Mouse (Mus musculus) left cerebral cortex, adult 9 months (tissue): ENCODE measurements around the gene Ltbp1.

Experiments used
- DNase-seq, 2 experiments: peaks; one replicate each; pipeline ENCODE4 v3.0.0; 2022; ENCODE audit warnings: low spot score in 2 of 2

The Ltbp1 gene

DNA sequence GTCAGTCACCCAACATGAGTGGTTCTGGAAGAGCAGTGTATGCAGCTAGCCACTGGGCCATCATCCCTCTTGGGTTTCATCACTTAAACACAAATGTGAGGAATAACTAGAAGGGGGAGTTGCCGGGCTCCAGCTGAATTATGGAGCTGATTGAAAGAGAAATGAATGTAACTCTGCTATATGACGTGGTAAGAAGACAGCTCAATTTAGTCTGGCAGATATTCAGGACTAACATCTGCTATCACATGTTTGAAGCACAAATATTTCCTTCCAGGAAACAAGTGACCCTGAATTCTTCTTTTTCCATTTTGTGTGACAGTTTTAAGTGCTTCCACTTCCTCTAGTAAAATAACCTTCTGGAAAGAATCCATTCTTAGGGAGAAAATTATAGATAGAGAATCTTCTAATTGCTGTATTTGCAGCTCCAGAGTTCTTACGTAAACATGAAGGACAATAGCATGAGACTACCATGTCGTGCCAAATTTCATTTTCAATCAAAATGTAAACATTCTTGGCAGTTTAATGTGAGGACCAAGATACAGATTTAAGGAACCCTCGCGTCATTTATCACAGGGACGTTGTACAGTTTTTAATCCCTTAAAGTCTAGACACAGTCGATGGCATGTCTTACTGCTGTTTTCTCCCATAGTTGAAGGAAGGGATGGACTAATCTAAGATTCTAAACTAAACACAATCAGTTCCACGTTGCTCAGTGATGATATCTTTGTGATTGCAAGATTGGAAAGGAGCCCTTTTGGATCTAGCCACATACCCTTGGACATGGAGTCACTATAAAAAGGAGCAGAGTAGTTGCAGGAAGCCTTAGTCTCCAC lies 279.7 kb downstream of the Ltbp1 start:
- no peak for DNase-seq

DNA sequence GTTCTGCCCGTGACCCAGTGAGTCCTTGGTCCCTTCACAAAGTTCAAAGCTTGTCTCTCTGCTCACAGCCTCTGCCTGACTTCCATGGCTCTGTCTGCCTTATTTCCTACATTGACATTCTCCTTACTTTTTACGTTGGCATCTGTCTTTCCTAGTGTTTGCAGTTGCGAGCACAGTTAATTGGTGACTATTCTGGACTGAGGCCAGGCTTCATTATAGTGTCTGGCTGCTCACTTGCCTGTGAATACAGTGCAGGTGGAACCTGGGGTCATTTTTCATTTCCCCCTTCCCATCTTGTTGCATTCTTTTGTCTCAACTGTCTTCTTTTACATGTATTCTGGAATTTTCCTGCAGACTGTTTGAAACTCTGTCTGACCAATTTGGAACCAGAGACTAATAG lies 287.6 kb downstream of the Ltbp1 start:
- no peak for DNase-seq

DNA sequence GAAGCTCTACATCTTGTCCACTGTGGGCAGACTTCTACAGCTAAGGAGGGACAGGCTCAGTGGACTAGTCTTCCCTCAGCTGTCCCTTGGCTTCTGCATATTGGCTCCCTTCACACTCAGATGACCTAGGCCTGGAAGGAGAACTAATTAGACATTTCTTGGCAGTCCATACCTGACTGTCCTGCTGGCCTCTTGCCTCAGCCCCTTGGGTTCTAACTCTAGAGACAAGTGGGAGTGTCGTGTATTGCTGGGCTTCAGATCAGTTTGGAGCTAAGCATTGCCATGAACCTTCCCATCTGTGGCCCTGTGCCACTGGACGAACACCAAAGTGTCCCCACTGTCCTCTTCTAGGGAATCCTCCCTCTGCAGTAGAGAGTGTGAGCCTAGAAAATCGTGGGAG lies 288.4 kb downstream of the Ltbp1 start:
- no peak for DNase-seq

DNA sequence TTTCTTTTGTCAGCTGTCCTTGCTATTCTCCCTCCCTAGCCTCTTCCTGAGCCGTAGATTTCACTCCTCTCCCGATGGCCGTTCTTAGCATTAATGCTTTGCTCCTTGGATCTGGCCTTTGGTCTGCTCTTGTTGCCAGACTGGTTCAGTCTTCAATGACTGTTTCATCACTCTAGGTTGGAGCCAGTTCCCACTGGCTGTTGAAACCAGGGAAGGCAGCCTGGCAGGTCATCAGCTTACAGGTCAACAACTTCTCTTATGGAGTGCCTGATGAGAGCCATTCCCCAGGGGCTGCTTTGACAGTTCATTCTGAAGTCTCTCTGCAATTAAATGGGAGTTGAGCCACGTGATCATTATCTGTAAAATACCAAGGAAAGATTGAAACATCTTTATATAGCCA lies 295.5 kb downstream of the Ltbp1 start:
- DNase-seq: no peak

DNA sequence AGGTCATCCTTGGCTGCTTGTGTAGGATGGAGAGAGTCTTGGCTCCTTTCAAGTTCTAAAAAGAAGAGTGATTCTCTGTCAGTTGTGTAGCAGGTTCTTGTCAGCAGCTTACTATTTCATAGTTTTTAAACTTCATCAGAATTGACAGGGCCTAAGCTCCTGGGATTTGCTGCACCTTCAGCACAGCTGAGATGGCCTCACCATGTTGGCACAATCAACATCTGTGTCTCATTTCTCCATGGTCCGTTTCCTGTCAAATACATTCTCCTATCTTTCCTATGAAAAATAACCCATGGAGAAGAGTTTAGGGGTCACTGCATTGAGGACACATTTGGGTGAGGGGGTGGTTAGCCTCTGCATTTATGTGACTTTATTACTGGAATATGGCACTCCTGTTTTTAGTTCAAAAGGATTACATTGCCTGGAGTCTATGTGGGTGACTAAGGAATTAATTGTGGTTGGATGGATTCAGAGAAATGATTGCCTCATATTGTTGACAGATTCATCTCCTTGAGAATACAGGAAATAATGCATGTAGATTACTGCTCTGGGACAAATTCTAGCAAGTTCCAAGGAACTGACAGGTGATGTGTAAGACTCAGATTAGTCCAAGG lies 299.5 kb downstream of the Ltbp1 start:
- no peak for DNase-seq

DNA sequence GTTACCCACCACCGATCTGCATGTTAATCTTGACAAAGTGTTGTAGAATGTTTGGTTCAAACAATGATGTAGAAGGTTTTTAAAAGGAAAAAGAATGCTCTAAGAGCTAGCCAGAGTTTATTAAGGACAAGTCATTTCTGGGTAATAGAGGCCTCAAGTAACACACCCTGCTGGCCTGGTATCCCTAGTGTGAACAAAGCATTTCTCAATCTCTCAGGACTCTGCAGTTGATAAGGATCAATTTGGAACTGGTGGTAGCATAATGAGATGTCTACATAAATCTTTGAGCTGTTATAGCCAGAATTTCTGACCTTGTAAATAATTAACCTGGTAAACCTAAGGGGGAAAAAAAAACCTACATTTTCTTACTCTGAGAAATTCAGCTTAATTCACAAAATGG lies 300.3 kb downstream of the Ltbp1 start:
- no peak for DNase-seq

DNA sequence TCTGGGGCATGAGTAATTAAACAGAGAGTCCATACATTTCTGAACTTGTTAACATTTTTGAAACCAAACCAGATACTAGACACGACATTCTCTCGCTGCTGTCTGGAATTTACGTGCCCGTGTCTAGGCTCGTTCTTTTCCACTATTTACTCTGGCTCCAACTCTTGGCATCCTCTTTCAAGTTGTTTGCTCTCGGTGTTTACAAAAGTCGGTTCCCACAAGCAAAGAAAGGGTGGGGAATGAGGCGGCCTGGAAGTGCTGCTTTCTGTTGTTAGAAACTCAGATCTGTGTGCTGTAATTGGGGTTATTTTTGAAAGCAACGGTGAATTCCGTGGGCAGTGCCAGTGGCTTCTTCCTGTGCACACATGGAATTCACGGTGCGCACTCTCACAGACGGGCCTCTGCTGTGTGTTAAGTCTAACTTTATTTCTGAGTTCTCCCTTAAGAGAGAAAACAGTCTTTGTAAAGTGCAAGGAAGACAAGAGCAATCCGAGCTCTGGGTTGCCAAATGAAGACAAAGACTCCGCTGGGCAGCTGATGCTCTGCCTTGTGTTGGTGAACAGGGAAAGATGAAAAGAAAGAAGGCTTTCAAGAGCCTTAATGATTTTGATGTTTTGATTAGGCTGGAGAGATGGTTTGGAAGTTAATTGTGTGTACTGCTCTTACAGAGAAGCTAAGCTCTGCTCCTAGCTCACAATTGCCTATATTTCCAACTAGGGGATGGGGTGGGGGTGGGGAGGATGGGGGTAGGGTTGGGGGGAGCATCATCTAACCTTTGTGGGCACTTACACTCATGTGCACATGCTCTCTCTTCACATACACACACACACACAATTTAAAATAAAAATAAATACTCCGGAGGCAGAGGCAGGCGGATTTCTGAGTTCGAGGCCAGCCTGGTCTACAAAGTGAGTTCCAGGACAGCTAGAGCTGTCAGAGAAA lies 302.0 kb downstream of the Ltbp1 start:
- peak in 1 of 2 experiments; percentile 5 for DNase-seq

DNA sequence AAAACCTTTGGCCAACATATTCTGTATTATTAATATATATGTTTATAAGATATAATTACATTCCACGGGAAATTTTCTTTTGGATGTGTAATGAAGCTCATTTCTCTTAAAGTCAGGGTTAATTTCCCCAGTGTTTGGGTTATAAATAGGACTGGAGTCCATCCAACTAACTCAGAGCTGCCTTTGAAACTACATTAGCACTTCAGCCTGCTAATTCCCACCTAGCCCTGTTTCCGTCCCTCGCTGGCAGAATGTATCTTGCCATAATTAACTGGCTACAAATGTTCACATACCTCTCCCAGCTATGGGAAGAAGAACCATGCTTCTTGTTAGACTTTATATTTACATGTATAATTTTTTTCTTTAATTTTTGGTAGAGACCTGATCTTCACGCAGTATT lies 311.7 kb downstream of the Ltbp1 start:
- DNase-seq: peak in 1 of 2 experiments; percentile 10

DNA sequence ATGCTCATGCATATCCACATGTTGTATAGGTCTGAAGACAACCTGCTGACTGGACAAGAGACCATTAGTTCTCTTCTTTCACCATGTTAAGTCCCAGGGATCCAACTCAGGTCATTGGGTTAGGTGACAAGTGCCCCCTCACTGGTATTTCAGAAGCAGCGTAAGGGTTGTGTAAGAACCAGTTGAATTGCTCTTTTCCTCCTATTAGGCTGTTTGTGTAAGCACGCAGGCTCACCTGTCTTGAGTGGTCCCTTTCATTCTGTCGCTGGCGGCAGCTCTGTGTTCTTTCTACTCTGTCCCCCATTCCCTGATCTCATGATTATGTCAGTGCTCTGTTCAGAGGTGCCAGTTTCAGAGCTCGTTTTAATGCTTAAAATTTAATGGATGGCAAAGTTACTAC lies 317.9 kb downstream of the Ltbp1 start:
- DNase-seq: no peak

DNA sequence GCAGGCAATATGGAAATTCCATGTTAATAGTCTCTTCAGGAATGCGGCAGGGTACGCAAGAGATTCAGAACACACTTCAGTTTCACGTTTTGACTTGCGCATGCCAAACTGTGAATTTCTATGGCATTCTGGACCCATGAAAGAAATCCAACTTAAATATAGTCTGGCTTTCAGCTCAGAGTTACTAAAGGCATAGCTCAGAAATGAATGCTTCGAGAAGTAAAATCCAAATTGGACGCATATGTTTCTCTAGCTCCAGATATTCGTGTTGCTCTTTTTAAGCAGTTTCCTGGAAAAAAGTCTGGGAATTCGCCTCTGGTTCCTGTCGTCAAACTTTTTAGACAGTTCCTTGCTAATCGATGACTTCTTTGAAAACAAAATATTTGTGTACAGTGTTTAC lies 318.4 kb downstream of the Ltbp1 start:
- DNase-seq: no peak

DNA sequence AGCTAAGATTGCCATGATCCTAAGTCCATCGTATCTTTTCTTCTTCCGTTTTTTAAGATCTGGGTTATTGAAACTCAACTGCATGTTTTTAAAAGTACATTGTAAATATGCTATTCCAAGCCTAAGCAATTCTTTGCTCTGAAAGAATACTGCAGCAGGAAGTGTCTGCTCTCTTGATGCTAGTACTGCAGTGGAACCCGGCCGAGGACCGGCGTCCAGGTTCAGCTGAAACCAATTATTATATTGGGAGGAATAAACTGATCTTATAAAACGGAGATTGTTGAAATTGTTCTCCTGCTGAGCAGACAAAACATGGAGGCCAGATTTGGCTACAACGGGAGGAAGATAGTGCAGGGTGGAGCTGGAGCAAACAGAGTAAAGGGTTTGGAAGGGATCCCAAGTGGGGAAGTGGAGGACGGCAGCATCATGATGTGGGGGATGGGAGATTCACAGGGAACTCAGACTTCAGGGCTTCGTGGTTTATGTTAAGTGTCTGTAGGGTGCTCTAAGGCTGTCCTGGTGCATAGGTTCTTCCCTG lies 322.8 kb downstream of the Ltbp1 start:
- DNase-seq: no peak

DNA sequence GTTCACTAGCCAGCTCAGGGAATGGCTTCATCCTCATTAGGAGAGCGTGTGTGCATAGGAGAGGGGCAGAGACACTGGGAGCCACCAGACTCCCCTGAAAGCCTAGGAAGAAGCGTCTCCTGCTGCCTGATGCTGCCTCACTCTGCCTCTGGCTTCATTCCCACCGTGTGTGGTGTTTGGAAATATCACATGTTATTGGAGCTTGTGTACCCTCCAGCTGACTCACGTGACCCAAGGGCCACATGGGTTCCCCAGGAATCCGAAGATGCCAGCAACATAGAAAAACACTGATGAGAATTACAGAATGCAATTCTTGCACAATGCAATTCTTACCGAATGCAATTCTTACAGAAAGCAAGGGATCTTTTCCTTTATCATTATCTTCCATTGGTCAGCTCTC lies 325.0 kb downstream of the Ltbp1 start:
- no peak for DNase-seq

DNA sequence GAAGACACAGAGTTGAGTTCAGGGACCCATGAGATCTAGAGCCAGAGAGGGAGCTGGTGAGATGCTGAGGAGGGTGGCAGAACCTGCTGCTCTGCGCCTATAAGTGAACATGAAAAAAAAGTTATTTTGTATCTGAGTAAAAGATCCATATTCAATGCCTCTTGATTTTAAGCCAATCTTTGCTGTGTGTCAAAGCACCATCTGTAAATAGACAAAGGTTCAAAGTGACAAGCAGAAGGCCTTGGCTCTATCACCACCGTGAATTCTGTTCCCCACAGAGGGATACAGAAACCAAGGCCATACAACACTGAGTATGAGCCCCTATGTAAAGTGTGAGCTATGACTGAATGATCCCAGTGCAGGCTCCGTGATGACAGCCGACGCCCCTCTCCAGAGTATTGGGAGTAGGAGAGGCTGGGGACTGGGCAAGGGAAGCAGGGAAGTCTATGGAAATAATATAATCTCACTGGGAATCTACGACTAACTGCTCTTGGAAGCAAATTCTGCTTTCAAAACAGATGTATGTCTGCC lies 326.1 kb downstream of the Ltbp1 start:
- no peak for DNase-seq

DNA sequence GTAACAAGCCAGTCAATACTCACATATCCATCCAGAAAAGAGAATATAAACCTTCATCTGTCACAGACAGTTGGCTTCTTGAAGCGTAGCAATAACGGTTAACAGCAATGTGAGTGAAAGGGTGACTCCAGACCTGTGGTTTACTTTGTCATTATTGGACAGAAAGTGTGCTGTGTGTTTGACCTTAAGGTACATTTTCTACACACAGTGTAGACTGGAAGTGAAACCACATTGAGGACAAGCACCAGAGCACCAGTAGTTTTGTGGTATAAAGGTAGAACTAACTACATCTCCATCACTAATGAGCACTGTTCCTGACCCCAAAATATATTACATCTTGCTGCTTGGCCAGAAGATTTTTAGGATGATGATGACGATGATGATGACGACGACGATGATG lies 326.9 kb downstream of the Ltbp1 start:
- no peak for DNase-seq

DNA sequence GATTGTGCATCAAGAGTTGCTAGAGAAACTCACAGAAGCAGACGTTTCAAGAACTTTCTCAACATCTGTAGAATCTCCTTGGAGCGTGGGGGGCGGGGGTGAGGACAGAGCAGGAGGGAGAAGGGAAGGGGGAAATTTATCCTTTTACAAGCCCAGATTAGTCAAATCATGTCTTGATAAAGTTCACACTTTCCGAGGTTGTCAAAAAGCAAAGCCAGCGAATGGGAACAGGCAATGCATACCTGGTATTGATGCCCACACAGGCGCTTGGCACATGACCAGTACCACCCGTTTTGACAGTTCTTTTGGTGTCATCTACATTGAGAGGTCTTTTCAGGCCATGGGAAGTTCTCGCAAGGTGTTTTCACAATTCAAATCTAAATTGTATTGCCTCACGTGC lies 327.6 kb downstream of the Ltbp1 start:
- no peak for DNase-seq

DNA sequence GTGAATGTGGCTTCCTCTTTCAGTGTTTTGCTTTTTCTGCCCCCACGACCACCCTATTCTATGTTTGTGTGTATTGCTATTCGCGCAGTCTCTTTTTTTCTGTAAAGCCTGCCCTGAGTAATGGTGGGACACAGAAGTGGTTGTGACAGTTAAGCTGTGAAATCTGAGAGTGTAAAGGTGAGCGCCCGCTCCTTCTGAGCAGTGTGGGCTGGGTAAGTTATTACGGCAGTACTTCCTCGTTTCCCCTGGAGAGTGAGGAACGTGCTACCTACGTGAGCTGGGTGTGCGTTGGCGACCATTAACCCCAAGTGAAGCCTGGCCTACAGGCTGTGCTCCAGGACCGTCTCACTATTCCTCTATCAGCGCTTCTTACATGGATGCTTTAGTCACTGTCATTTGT lies 328.4 kb downstream of the Ltbp1 start:
- DNase-seq: no peak

DNA sequence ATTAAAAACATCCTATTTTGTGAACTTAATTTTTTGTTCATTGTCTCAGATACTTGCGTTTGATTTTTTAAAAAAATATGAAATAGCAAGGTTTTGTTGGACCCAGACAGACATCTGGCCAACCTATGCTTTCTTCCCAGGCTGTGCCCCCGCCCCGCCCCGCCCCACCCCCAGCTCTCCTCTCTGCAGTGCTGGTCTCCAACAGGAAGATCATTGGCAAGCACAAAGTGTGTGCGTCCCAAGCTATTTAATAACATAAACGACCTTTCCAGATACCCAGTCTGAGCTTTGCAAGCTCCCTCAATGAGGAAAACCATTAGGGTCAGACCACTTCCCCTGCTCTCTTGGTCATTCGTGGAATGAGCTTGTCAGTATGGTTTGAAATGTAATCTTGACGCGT lies 330.3 kb downstream of the Ltbp1 start:
- no peak for DNase-seq

DNA sequence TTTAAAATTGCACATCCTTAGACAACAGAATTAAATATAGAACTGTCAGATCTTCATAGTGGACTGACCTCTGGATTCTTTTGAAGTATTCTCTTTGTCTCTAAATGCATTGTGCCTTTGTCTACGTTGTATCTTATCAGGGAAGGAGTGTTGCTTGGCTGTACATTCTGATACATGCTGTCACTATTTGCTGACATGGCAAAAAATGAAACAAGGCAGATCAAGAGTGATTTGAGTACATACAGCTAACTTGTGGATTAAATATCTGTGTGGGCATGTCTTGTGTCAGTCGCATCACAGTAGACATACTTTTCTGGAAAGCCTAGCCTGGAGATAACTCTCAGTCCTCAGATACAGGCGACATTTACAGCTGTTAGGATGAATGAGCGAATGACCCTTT lies 335.9 kb downstream of the Ltbp1 start:
- no peak for DNase-seq

DNA sequence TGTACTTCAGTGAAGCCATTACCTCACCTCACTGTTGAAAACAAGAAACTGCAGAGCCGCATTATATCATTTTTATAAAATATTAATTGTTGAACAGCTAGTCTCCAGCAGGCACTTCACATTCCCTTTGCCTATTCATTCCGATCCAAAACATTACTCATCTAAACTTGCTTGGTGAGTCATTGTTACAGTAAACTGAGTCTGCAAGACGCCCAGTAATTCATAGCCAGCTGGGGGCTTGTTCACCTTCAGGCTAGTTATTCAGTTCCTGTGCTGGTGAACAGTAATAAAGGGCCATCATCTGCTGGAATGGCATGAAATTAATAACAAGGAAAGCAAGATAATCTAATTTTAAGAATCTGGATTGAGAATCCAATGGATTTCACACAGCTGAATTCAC lies 339.7 kb downstream of the Ltbp1 start:
- DNase-seq: no peak

DNA sequence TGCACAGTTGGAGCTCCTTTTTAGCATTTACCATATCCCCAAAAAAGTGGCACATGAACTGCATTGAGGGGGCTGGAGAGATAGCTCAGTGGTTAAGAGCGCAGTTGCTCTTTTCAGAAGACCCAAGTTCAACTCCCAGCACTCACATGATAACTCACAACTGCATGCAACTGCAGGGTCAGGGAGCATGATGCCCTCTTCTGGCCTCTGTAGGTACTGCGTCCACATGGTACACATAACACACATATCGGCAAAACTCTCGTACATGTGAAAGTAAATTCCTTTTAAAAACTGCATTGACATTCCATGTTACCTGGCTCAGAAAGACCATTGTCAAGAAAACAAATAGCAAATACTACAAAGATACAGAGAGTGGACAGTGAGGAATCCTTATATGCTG lies 342.0 kb downstream of the Ltbp1 start:
- DNase-seq: no peak

DNA sequence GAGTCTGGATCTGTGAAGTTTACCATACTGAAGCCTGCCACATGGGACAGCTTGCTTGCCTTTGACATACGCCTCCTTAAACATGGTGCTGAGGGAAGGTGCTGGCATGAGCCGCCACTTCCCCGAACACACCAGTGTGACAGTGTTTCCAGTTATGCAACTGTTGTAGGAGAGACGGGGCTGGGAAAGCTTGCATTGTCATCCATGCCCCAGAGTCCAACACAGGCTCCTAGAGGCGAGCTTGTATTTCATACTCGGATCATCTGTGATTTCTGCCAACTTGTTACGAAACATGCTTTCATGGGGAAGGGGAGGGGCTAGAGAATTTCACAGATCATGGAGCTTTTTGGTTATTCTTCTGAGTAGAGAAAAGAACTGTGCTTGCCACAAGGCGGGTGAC lies 343.7 kb downstream of the Ltbp1 start:
- peak; percentile 32 to 35 for DNase-seq

DNA sequence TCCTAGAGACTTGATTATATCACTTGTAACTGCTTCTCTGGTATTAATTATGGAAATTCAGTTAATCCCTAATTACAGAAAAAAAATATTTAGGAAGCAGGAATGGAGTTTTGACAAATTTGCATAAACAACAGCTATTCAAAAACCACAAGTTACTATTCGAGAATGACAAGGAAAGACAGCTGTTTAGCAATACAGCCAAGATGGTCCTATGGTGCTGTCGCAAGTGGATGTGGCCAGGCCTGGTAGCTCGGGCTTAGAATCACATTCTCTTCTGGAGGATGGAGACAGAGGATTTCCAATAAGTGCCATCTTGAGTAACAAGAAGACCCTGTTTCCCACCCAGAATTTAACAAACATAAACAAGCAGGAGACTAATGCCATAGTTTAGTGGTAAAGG lies 344.2 kb downstream of the Ltbp1 start:
- no peak for DNase-seq
